Mouse (Mus musculus) lung, postnatal 0 days (tissue): Measurements from ENCODE around the gene Nomo1. TPM values are rescaled to one million over a fixed set of nuclear protein-coding genes. Genes with fewer than 3 reads are reported as not detected.

ENCODE experiments used
- ATAC-seq: fragments of 200-750 bp; cut with Nextera tagmentation; 2 replicates; pipeline ENCODE4 v1.8.0; 2017; ENCODE audit warnings: moderate library complexity
- DNase-seq: peaks from one replicate; pipeline ENCODE4 v3.0.0-alpha.2; 2016; ENCODE audit warnings: low spot score
- H3K27ac ChIP-seq: fragments of 300-500 bp; sonication (generic); 2 replicates; pipeline ENCODE4 v1.5.1; 2014; ENCODE audit warnings: antibody characterized with exemption, mild to moderate bottlenecking, low read length, mixed read lengths
- H3K27me3 ChIP-seq: fragments of 300-500 bp; sonication (generic); replicated peaks from 2 replicates; pipeline ENCODE4 v1.6.1; 2014; ENCODE audit warnings: low read length, mixed read lengths; ENCODE audit not compliant: insufficient read depth
- H3K36me3 ChIP-seq: fragments of 300-500 bp; sonication (generic); 2 replicates; pipeline ENCODE4 v1.6.1; 2014; ENCODE audit warnings: low read length, mixed read lengths; ENCODE audit not compliant: insufficient read depth
- H3K4me1 ChIP-seq: fragments of 300-500 bp; sonication (generic); 2 replicates; pipeline ENCODE4 v1.6.1; 2014; ENCODE audit warnings: antibody characterized with exemption, low read depth, low read length, mixed read lengths; ENCODE audit not compliant: insufficient read depth
- H3K4me2 ChIP-seq: fragments of 300-500 bp; sonication (generic); replicated peaks from 2 replicates; pipeline ENCODE4 v1.6.1; 2014; ENCODE audit warnings: low read depth, mild to moderate bottlenecking, low read length, moderate library complexity, mixed read lengths
- H3K4me3 ChIP-seq: fragments of 300-500 bp; sonication (generic); 2 replicates; pipeline ENCODE4 v1.5.1; 2014; ENCODE audit warnings: low read depth, low read length
- H3K9ac ChIP-seq: fragments of 300-500 bp; sonication (generic); replicated peaks from 2 replicates; pipeline ENCODE4 v1.6.1; 2014; ENCODE audit warnings: low read depth, mild to moderate bottlenecking
- H3K9me3 ChIP-seq: fragments of 300-500 bp; sonication (generic); 2 replicates; pipeline ENCODE4 v1.6.1; 2016; ENCODE audit warnings: low read length, mixed read lengths
- CTCF ChIP-seq: IDR thresholded peaks from 2 replicates; pipeline ENCODE4 v1.5.1; 2016; ENCODE audit warnings: antibody characterized with exemption, mild to moderate bottlenecking
- EP300 ChIP-seq: IDR thresholded peaks from 2 replicates; pipeline ENCODE4 v1.6.1; 2016; ENCODE audit warnings: antibody characterized with exemption, mild to moderate bottlenecking, control low read depth
- WGBS: fragments of 180-500 bp; shearing (Covaris S2); extraction: QIAGEN DNeasy Blood & Tissue Kit; methylation state at CpG from one replicate; pipeline ENCODE4 v1.1.7; 2014; 5-methylcytosine and 5-hydroxymethylcytosine counted together
- polyA plus RNA-seq: library from polyadenylated mRNA; unstranded; fragments of >200 nt; fragmentation: Nextera tagmentation; extraction: Ambion mirVana; gene quantifications from 2 replicates; pipeline ENCODE4 v1.2.1, GENCODE M21; 2015

Nomo1 gene
- polyA plus RNA-seq: 17.8 and 18.5 TPM in 2 replicates

DNA sequence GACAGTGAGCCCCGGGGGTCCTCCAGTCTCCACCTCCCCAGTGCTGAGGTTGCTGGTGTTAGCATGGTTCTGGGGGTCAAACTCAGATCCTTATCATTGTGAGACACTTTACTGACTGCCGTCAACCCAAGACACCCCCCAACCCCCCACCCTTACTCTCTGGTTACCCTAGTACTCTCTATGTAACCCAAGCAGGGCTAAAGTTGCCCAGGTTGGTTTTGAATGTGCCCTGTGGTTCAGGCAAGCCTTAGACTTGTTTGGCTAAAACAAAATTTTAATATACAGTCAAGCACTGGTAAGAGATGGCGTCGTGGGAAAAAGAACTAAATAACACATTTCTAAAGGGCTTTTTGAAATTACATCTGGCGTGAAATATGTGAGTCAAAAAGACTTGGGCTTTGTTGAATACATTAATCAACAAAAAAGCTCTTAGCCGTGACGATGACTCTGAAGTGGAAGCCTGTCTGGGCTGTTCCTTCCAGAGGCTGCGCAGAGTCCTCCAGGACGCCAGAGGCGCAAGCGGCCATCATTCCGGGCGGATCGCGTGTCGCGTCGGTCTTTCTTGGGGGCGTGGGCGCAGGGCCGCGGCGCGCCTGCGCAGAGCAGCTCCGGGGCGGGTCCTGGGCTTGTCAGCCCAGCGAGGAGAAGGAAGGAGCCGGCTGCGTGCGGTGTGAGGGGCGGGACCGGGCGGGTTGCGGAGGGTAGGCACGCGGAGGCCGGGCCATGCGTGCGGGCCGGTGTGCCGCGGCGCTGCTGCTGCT lies at the start of gene Nomo1:
Nomo1 (plus strand) TSS at position 590 of the 761 bp plus-strand sequence.
- Histone ChIP-seq H3K36me3 (no peaks in the 10 kb centered on the region), H3K27ac (no peak within 1 kb of the TSS), H3K9ac (peak within 1 kb of the TSS; percentile 71), H3K9me3 (no peaks in the 10 kb centered on the region), H3K27me3 (no peaks in the 10 kb centered on the region), H3K4me3 (peak within 1 kb of the TSS; percentile 80), H3K4me1 (peaks cover 4% of the 10 kb centered on the region; the same call in 1 of the 2 replicates), H3K4me2 (peak within 1 kb of the TSS; percentile 98)
- TF ChIP-seq CTCF (peak; percentile 85), EP300 (no peak)
- 4% methylated on average over 37 of the region's 44 CpGs for WGBS
- DNase-seq (peak; percentile 95), ATAC-seq (peak; percentile 96)

GRCm38 (mm10) chr7:45986893-45987292 lies 46.6 kb upstream of the Nomo1 start:
- no peaks in the 10 kb centered on the region for H3K9me3 ChIP-seq
- H3K27ac ChIP-seq: no peak overlapping the region
- H3K9ac ChIP-seq: no peak overlapping the region
- no peaks in the 10 kb centered on the region for H3K36me3 ChIP-seq
- WGBS: 71% methylated on average over 6 of the region's 6 CpGs
- TF ChIP-seq EP300: no peak
- no peak for TF ChIP-seq CTCF
- no peak overlapping the region for H3K4me2 ChIP-seq
- no peaks in the 10 kb centered on the region for H3K27me3 ChIP-seq
- no peaks in the 10 kb centered on the region for H3K4me1 ChIP-seq
- ATAC-seq (no peak), DNase-seq (no peak)
- H3K4me3 ChIP-seq: no peak overlapping the region

DNA sequence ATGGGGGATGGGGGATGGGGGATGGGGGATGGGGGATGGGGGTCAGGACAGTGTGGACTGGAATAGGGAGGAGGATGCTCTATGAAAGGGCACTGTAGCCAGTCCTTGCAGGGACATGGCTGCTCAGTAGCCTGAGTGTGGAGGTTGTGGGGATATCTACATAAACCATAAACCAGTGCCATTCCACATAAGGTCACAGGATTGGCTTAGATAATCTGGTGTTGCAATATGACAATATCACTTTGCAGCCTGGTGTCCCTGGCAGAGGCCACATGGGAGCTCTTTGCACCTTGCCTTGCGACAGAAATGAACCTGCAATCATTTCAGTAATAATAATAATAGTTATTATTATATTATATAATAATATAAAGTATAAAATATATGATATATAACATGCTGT lies 45.2 kb upstream of the Nomo1 start:
- H3K27me3 ChIP-seq: no peaks in the 10 kb centered on the region
- ATAC-seq (no peak), DNase-seq (no peak)
- no peak overlapping the region for H3K4me2 ChIP-seq
- no peak overlapping the region for H3K4me3 ChIP-seq
- TF ChIP-seq EP300 (no peak), CTCF (no peak)
- no peak overlapping the region for H3K9ac ChIP-seq
- 82% methylated on average over 1 of the region's 1 CpGs for WGBS
- H3K9me3 ChIP-seq: no peaks in the 10 kb centered on the region
- H3K36me3 ChIP-seq: no peaks in the 10 kb centered on the region
- H3K4me1 ChIP-seq: no peaks in the 10 kb centered on the region
- no peak overlapping the region for H3K27ac ChIP-seq

DNA sequence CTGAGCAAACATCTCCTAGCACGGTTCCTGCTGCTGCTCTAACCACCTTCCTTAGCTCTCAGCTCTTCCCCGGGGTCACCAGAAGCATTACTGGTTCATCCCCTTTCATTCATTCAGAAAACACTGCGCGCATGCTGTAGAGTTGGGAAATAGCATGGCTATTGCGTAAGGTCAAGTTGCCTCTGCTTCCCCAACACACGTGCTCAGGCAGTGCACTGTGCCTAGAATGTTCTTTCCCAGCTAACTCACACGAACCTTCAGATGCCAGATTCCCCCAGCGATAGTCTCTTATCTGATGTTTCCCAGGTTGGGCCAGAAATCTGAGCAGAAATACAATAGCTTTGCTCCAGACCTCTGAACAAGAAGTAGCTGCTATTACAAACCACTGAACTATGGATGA lies 41.0 kb upstream of the Nomo1 start:
- TF ChIP-seq EP300 (no peak), CTCF (no peak)
- Histone ChIP-seq H3K4me3 (no peak overlapping the region), H3K9ac (no peak overlapping the region), H3K27ac (no peak overlapping the region), H3K4me1 (no peaks in the 10 kb centered on the region), H3K4me2 (no peak overlapping the region), H3K27me3 (no peaks in the 10 kb centered on the region), H3K9me3 (no peaks in the 10 kb centered on the region), H3K36me3 (no peaks in the 10 kb centered on the region)
- WGBS: 66% methylated on average over 8 of the region's 8 CpGs
- ATAC-seq: no peak
- DNase-seq: peak; percentile 10

DNA sequence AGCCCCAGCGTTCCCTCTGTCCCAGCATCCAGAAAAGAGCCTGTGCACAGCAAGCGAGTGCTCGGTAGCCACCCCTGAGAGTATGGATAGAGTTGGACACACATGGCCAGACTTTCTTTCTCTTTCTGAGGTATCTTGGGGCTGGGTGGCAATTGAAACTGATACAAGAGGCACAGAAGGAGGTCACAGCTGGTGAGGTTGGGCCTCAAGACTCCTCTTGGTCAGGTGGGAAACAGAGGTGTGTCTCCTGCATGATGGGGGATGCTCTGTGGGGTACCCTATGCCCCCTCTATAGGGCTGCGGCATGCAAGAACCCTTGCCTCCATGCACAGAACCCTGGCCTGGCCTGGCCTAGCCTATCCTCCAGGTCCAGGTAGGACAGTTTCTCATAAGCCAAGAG lies 32.9 kb upstream of the Nomo1 start:
- Histone ChIP-seq H3K27me3 (no peaks in the 10 kb centered on the region), H3K4me1 (no peaks in the 10 kb centered on the region), H3K4me3 (no peak overlapping the region), H3K9ac (no peak overlapping the region), H3K4me2 (no peak overlapping the region), H3K27ac (no peak overlapping the region), H3K36me3 (no peaks in the 10 kb centered on the region), H3K9me3 (no peaks in the 10 kb centered on the region)
- DNase-seq (no peak), ATAC-seq (no peak)
- no peak for TF ChIP-seq CTCF
- TF ChIP-seq EP300: no peak
- WGBS: 82% methylated on average over 4 of the region's 4 CpGs

GRCm38 (mm10) chr7:46002748-46003147 lies 30.8 kb upstream of the Nomo1 start:
- no peaks in the 10 kb centered on the region for H3K27me3 ChIP-seq
- no peak overlapping the region for H3K4me3 ChIP-seq
- H3K27ac ChIP-seq: no peak overlapping the region
- no peak overlapping the region for H3K4me2 ChIP-seq
- DNase-seq (no peak), ATAC-seq (no peak)
- 58% methylated on average over 4 of the region's 4 CpGs for WGBS
- no peaks in the 10 kb centered on the region for H3K4me1 ChIP-seq
- no peak for TF ChIP-seq EP300
- TF ChIP-seq CTCF: peak; percentile 33; the same call in 1 of the 2 replicates
- no peaks in the 10 kb centered on the region for H3K36me3 ChIP-seq
- no peak overlapping the region for H3K9ac ChIP-seq
- H3K9me3 ChIP-seq: no peaks in the 10 kb centered on the region
